Mouse (Mus musculus): ENCODE results near the gene Cbl.

The Cbl gene

DNA sequence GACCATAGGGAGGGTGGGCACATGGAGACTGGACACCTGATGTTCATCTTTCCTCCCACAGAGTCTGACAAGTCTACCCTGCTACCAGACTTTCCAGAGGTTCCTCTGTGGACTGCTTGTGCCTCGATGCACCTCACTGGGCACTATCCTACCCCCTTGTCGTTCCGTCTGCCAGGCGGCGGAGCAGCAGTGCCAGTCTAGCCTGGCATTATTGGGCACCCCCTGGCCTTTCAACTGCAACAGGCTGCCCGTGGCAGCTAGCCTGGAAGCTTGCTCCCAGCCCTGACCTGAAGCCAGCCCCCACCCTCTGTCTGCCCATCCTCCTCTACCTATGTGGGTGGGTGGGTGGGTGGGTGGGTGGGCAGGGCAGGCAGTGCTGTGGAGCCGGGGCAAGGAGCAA, 127.7 kb downstream of the Cbl start:
- DNase-seq (ENCODE audit: low spot score): no peak

GRCm38 (mm10) chr9:44105781-44106180, 128.1 kb downstream of the Cbl start:
- no peak for DNase-seq (ENCODE audit: low spot score)

DNA sequence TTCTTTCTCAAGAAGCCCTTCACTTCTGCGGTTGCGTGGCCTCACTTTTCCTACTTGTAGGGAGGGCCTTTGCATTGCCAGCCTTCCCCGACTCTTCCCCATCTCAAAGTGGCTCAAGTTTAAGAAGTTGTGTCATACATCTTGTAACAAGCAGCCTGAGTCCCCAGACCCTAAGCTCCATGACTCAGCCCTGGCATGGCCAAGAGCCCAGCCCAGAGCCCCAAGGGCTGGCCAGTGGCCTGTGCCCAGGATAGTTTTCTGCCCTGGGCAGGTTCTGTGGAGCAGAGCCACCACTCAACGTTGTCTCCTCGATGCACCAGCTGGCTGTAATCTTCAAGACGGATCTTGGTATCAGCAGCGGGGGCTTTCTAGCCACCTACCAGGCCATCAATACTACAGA, 129.0 kb downstream of the Cbl start:
- no peak for DNase-seq (ENCODE audit: low spot score)

- DNase-seq (ENCODE audit: low spot score): no peak
Observed at GRCm38 (mm10) chr9:44101490-44101889, 132.4 kb downstream of the Cbl start, which contains the start of gene Mfrp. Mfrp (plus strand) TSS chr9:44101729.

DNA sequence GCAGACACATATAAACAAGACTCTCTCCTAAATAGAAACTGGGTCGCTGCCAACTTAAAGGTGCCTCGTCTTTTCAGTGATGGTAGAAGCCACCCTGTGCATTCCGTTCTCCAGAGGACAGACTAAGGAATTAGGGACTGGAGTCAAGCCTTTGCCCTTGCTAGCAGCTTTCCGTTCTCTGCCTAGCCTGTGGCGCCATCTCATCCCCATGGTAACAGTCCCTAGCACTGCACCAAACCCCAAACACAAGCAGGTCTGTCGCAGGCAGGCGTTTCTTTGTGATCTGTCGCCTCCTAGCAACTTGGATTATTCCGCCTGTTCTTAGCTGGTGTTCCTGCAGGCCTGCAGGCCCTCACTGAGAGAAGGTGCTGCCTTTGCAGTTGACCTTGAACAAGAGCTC, 137.3 kb downstream of the Cbl start:
- peak; percentile 39 for DNase-seq (ENCODE audit: low spot score)

DNA sequence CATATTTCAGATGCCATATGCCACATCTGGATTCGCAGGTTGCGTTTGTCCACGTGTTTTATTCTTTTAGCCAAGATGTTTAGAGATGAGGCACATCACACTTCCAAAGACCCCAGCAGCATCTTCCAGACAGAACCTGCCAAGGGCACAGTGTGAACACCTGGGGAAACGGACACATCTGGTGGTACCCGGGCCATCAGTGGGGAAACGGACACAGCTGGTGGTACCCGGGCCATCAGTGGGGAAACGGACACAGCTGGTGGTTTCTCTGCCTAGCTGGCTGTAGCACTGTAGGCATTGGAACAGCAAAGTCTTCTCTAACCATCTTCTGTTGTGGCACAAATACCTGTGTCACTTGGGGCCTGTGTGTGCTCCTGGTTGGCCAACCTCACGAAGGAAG, 138.1 kb downstream of the Cbl start:
- no peak for DNase-seq (ENCODE audit: low spot score)

DNA sequence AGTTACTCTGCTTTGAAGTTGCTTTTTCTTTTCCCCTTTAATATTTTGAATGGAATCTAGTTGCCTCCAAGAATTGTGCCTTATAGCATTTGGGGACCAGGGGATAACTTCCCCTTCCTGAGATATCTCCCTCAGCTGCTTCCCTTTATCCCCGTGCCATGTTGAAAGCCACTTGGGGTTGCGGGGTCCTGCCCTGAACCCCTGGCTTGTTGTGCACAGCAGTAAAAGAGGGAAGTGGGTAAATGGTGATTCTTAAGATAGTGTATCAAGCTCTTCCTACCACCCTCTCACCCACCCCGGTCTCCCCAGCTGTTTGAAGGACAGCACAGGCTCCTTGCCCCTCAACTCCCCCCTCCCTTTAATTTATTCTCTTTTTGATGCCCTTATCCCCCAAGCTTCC, 139.1 kb downstream of the Cbl start:
- DNase-seq (ENCODE audit: low spot score): no peak

- peak; percentile 77 for DNase-seq (ENCODE audit: low spot score)
Observed at GRCm38 (mm10) chr9:44093612-44094503, 140.0 kb downstream of the Cbl start.
